Mouse (Mus musculus): ENCODE measurements at regions not wholly inside any gene's neighbourhood (a gene's known extent, or its start where the extent isn't known, plus 50 kb on each side); places are given as distances from the start of the nearest gene placed in this dataset.
A peak's percentile ranks its signal among the peaks of the same experiment; 100 is the strongest.

- peak; percentile 16; the same call in 1 of the 2 replicates for TF ChIP-seq CTCF (IDR thresholded peaks at IDR 0.05)
- no peak for TF ChIP-seq EP300 (IDR thresholded peaks at IDR 0.05)
These were observed 178.2 kb upstream of the Ccdc122 start for GRCm38 (mm10) chr14:76858396-76858795.
